Mouse (Mus musculus) ovary, postnatal 10 days (tissue): Measurements from ENCODE around the gene H2-Eb2.
"Not testable (repeated sequence)": the region's sequence is repeated elsewhere in the genome, so short reads cannot be mapped to it uniquely, and the experiment has no call there.

Experiments
- DNase-seq: peaks from one replicate; pipeline ENCODE4 v3.0.0; 2022; ENCODE audit warnings: low spot score

Gene H2-Eb2

DNA sequence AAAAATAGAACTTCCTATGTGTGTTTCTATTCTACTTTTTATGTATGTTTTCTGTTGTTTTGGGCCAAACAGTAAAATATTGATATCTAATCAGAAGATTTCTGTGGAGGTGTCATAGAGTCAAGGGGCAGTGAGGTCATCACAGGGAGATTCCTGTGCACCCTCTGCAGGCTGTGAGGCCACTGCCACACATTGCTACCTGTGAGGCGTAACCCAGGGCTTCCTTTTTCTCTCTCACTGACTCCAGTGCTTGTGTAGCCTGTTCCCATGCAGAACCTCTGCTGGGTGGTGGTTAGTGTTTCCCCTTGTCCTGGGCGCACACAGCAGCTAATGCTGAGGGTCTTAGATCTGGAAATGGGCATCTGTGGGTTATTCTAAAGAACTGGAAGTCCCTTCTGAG is 19.1 kb upstream of the H2-Eb2 start:
- no peak for DNase-seq

DNA sequence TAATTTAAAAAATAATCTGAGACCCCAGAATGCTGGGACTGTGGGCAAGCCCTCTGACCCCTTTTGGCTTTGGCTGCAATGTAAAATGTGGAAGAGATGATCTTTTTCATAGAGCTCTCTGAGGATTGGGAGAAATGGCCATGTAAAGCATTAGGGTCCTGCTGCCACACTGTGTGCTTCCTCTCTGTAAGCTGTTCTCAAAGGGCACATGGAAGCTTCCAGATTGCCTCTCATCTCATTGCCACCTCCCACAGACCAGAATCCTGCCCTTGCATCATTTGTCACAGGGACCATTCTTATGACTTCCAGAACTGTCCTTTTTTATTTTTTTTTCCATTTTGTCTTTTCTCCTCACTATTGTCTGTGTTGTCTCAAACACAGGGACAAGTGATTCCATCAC is 18.2 kb upstream of the H2-Eb2 start:
- no peak for DNase-seq

DNA sequence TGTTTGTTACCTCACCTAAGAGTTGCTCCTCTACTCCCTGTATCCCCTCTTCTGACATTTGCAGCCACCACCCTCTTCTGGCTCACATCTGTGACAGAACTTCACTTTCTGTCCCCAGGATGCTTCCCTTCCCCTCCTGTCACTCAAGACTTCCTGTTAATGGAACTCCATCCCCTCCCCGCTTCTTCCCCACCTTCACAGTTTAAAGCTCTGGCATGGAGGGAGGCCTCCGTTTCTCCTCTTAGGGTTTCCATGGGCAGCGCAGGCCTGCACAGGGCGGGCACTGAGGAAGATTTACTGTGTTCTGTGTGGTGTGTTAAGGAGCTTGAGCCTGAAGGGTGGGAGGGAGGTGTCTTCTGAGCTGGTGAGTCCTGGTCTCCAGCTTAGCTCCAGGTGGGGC is 17.3 kb upstream of the H2-Eb2 start:
- no peak for DNase-seq

DNA sequence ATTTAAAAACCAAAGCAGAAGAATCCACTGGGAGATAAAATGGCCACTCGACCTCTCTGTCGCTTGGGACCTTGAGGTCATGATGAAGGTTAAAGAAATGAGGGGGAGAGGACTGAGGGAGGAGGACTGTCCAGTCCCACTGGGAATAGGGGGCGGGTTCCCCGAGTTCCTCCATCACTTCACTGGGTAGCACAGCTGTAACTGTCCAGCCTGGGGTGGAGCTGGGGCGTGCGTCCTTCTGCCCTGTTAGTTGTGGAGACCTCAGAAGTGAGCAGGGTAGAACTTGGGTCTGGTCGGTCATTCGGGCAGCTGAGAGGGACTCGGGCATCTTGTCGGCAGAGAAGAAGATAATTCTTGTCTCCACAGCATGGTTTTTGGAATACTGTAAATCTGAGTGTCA is 16.2 kb upstream of the H2-Eb2 start:
- no peak for DNase-seq

DNA sequence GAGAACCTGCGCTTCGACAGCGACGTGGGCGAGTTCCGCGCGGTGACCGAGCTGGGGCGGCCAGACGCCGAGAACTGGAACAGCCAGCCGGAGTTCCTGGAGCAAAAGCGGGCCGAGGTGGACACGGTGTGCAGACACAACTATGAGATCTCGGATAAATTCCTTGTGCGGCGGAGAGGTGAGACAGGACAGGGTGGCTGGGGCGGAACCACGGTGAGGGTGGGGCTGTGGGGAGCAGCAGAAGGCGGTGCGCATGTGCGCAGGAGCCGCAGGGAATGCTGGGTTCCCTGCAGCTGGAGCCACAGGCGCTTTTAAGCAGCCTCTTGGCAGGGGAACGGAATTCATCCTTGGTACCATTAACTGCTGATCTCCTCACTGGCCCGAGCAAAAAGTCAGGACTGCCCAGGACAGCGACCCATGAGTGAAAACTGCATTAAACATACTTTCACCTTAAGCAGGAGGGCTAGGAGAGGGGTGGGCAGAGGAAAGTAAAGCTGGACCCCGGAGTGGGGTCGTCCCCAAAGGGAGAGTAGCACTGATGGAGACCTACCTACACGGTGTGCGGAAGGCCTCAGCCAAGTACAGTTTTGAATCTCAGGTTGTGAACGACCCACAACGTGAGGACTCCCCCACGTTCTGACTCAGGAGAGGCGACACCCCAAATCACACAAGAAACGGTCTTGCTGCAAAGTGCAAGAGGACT is 15.6 kb upstream of the H2-Eb2 start:
- peak; percentile 13 for DNase-seq

DNA sequence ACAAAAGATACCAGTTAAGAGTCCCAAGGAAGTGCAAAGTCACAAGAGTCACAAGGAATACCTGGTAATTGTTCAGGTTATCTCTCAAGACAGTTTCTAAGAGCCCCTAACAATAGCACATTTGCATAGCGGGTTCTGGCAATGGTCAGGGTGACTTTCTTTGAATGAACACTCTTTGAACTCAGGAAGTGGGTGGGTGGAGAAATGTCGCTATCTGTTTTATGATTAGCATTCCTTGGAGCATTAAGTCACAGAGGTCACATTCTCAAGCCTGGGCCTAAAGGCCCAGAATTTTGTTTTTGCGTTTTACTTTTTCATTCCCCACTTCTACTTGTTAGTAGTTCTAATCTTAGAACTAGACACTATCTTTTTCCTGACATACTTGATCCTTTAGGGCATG is 14.9 kb upstream of the H2-Eb2 start:
- DNase-seq: not testable (repeated sequence)

DNA sequence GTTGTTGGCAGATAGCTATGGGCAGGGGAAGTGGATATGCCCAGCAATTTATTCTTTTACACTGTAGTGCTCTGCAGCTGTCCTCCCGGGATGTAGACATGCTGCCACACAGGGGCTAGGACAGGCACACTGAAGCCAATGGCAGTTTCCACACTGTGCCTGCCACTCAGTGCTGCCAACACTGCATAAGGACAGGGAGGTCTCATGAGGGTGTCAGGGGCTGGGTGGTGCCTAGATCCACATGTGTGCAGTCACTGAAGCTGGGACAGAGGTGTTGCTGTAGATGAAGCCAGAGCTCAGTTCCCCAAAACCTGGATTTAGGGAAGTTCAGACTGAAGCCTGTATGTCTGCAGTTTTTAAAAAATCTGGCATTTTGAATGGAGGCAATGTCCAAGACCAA is 13.3 kb upstream of the H2-Eb2 start:
- DNase-seq: no peak

DNA sequence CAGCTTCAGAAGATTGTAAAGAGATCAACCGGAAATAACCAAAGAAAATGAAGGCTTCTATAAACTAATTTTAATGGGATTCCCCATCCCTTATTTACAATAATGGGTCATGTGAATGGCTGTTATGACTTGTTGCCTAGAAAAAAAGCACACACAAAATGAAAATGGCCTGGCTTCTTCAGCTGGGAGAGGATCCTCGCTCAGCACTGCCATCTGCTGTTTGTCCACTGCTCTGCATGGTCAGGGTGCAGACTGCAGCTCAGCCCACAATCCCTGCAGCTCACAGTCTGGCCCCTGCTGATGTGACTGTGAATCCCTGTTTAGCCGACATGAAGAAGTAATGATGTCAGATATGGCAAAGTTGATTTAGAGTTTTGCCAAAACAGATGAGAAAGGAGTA is 12.1 kb upstream of the H2-Eb2 start:
- DNase-seq: peak; percentile 57

DNA sequence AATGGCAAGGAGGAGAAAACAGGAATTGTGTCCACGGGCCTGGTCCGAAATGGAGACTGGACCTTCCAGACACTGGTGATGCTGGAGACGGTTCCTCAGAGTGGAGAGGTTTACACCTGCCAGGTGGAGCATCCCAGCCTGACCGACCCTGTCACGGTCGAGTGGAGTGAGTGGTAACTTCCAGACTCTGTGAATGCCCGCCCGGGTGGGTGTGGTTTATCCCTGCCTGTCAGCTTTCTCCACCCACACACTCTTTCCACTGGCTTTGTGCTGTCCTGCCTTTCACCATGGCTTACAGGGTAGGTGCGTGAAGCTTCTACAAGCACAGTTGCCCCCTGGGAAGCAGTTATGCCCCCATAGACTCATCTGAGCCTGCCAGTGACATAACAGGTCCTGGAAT is 11.2 kb upstream of the H2-Eb2 start:
- no peak for DNase-seq

DNA sequence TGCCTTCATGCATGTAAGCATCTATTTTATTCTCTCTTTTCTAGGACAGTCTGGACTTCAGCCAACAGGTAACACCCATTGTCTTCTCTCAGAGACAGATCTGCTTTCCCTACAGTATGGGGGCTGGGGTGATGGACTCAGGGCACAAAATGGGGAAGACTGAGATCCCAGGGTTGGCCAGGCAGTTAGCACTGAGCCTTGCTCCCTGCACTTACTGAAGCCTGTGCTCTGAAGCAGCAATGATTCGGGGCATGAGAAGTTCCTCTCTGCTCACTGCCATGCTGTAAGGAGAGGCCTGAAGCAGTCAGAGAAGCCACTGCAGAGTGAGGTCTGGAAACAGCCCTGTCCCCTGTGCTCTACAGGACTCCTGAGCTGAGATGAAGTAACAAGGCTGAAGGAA is 10.0 kb upstream of the H2-Eb2 start:
- no peak for DNase-seq

DNA sequence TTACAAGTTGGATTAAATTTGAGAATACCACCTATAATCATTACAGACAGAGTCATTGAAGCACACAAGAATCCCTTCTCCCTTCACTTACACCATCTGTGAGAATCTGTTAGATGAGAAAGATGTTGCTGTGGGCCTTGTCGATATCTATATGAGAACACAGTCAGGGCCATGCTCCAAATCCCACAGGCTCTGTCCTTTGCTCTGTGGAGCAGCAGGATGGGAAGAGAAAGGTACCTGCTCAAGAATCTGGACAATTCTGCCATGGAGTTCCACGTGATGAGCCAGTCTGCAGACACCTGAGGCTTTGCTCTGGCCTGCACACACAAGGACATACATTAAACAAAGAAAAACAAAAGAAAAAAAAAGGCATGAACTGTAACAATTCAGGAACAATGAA is 8.8 kb upstream of the H2-Eb2 start:
- no peak for DNase-seq

DNA sequence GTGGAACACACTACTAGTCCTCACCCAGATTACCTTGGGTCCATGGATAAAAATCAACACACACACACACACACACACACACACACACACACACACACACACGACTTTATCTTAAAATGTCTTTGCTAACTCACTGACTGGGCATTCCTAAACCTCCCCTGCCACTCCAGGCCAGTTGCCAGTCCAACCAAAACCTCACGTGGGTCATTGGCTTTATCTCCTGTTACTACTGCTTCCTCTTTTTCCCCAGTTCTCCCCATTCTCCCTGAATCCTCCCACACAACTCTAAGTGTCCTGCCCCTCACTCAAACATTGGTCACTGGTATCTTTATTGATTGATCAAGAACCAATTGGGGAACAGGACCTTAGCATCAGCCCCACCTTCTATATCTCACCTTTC is 8.2 kb upstream of the H2-Eb2 start:
- no peak for DNase-seq

DNA sequence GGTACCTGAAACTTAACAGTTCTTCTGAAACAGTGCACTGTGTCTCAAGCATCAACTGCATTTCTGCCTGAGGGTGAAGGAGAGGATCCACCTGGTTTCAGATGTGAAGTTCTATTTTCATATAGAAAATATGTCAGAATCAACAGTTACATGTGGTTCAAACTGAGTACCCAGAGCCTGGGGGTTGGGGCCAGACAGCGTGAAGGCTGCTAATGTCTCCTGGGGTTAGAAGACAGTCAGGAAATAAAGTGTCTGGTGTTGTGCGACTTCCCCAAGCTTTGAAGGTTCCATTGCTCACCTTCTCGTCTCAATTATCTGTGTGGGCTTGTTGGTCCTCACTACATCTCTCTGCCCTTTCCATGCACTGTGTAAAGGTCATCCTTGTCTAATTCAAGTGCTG is 908 bp downstream of the H2-Eb2 start:
- DNase-seq: no peak

DNA sequence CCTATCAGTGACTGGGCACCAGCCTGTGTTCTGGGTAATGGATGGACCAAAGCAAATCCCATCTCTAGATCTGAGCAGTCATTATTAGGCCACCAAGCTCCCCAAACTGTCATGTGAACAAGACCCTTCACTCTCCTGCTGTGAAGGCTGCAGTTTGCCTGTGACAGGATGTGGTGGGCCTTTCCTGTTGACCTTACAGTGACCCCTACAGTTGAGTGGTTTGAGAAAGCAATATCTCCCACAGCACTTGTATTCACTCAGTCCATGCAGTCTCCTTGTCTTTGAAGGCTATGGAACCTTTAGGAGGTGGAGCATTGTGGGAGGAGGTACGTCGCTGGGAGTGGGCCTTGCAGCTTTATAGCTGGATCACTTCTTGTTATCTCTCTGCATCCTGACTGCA is 4.3 kb downstream of the H2-Eb2 start:
- DNase-seq: no peak

DNA sequence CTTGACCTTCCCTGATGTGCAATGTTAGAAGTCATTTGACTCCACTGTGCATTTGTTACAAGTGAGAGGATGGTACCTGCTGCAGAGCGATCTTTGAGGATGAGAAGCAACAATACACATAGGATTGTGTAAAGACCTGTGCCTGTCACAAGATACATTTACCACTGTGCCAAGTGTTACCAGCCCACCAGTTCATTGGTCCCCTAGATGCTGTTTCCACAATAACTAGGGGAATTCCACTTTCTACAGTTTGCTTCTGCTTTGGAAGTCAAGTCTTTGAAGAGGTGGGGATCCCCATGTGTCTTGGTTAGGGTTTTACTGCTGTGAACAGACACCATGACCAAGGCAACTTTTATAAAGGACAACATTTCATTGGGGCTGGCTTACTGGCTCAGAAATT is 5.7 kb downstream of the H2-Eb2 start:
- no peak for DNase-seq

DNA sequence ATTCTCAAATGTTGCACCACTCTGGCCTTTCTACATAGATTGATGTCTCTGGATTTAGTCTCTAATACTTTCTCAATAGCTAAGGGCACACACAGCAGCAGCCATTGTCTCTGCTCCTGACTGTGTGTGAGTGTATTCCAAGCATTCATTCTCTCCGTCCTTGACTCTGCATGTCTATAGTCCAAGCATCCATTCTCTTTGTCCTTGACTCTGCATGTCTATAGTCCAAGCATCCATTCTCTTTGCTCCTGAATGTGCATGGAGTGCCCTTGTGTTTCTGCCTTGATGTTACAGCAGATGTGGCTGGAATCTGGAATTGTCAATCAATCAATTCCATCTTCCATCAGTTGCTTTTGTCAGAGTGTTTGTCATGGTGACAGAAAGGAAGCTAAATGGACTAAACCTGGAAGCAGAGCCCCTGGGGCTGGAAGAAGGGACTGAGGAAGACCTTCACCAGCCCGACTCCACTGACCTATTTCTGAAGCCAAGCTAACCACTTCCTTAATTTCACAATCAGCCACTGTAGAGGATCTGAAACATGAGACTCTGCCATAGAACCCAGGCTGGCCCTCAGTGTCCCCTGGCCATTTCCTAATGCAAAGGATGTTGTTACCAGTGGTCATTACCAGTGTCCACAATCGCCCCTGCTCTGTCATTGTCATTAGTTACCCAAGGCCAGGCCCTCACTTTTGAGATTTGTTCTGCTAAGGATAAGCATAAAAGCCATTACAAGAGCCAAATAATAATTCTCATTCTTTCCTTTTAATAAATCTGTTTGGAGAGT is 15.3 kb downstream of the H2-Eb2 start:
- DNase-seq: no peak

DNA sequence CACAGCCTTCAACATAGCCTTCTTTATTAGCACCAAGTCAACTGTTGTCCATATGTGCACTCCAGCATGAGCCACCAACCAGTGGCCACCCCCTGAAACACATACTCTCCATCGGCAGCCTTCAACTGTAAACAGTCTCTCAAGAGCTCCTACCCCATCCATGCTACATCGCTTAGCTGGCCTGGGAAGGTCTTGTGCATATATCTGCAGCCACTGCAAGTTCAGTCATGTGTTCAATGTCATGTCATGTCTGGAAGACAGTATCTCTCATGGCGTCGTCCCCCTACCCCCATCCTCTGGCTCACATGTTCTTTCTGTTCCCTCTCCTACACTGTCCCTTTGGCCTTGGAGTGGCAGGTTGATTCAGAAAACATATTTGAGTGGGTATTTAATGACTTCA is 19.4 kb downstream of the H2-Eb2 start:
- DNase-seq: no peak

DNA sequence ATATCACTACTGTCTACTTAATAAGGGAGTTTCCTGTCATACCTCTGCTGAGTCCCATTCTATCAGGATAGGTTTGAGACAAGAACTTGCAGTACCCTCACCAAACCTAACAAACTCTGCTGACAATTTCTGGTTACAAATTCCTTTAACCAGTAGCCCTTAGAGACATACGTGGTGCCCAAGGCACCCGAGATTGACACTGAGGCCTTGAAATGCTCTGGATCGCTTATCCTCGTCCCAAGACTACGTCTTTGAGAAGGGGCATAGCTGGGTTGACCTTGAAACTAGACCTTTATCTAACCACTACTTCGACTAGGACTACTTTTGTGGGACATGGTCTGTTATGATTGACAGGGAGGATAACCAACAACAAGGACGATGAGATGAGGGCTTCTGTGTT is 20.0 kb downstream of the H2-Eb2 start:
- DNase-seq: no peak

DNA sequence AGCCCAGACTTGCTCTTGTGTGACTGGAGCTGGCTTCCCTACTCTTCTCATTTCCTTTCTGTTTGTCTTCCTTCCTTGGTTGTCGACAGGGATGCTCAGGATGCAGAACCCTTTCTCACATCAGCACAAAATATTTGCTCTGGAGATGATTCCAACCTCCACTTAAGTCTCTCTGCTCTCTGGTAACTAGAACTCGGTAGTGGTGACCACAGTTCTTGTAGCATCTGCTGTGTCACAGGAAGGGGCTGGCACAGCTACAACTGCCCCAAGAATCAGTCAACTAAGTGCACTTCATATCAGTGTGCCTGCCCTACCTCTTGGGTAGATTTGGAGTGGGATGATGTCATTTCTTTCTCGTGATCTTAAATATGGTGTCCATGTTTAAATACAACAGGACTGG is 20.6 kb downstream of the H2-Eb2 start:
- no peak for DNase-seq

DNA sequence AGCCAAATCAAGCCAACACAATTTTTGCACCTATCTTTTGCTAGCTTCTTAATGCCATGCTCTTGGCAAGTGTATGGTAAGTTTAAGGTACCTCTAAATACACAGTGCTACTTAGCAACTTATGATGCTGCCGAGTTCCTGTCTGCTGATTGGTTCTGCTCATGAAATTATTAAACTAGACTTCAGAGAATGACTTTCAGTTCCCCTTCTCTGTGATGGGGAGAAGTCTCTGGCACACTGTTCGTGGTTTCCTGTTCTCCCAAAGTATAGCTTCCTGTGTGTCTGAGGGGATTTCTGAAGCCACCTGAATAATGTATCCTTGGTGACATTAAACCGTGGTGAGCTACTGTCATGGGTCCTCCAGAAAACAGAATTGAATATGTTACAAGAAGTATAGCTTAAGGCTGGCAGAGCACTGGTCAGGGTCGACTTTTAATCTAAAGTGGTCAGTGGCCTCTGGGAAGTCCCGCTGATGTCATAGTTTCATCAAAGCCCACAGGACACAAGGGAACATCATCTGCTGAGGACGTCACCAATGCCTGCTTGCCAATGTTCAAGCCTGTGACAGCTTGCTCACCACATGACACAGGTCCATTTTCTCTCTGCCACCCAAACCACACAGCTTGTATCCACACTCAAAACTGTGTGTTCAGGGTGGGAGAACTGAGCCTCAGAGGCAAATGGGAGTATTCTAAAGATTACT is 22.3 kb downstream of the H2-Eb2 start:
- no peak for DNase-seq

DNA sequence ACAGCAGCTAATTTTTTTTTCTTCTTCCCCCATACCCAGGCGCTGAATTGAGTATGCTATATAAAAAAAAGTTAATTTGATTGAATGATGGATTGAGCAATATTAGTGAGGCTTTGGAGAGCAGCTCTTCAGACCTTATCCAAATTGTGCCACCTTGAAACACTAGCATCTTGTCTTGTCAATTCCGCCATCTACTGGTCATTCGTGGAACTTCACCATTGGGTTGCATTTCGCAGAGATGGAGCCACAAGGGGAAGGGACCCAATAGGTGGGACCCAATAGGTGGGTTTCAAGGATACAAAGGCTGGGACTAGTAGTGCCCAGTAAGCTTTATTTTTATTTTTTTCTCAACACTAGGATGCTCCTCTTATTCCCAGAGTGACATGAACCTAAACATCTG is 24.0 kb downstream of the H2-Eb2 start:
- peak; percentile 46 for DNase-seq

DNA sequence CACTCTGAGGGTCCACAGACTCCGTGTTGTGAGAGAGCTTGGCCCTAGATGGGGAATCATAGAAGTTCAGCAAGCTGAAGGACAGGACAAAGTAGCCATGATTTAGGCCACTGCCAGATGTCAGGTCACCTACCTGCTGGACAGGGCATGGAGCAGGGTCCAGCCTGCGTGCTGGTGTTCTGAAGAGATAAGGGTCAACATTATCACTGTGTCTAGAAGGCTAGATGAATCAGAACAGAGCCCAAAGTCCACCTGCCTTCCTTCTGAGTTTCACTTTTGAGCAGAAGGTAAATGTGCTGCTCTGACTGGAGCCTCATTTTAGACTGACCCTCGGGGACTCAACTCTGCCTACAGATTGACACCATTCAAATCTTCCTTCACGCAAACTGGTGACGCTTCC is 29.1 kb downstream of the H2-Eb2 start, which contains the start of gene Btnl2:
Gene Btnl2 (plus strand): TSS at position 284 of the 400 bp plus-strand sequence.
- DNase-seq: no peak

DNA sequence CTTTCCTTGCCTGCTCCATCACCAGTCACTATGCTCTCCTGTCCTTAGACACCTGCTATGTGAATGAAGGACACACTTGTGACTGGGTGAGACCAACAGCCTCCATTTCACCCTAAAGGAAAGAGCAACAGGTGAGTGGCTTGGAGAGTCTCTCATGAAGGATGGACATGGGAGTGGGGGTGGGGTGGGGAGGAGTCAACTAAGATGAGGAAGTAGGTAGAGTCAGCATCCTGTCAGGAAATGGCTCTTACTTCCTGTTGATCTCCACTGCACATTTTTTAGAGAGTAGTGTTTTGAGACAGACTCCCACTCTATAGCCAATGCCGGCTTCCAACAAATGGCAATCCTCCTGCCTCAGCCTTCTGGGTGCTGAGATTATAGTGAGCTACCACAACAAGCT is 29.5 kb downstream of the H2-Eb2 start:
- DNase-seq: no peak
